Mouse (Mus musculus): ENCODE results near the gene Fam171a1.

- TF ChIP-seq CTCF (IDR thresholded peaks at IDR 0.05; ENCODE audit: control insufficient read depth, insufficient read depth, low read length) (no peak), POLR2A (IDR thresholded peaks at IDR 0.05; ENCODE audit: borderline replicate concordance, control insufficient read depth, low read depth, low read length) (no peak)
These were observed 26.6 kb downstream of the Fam171a1 start for GRCm38 (mm10) chr2:3140585-3140984.

All from bone marrow, adult 2 months (tissue).